Mouse (Mus musculus) mesoderm, embryonic 11.5 days (tissue): ENCODE measurements around the gene Chchd3.
A peak's percentile ranks its signal among the peaks of the same experiment; 100 is the strongest.

ENCODE experiments used
- DNase-seq: peaks from one replicate; pipeline ENCODE4 v3.0.0-alpha.2; 2012; ENCODE audit warnings: low read depth, low spot score

Gene Chchd3

GRCm38 (mm10) chr6:33002988-33003387 lies 57.1 kb downstream of the Chchd3 start:
- DNase-seq: no peak

GRCm38 (mm10) chr6:33001271-33001670 lies 58.8 kb downstream of the Chchd3 start:
- DNase-seq: no peak

GRCm38 (mm10) chr6:32996597-32996996 lies 63.5 kb downstream of the Chchd3 start:
- no peak for DNase-seq

- no peak for DNase-seq
Observed at GRCm38 (mm10) chr6:32993847-32994246, 66.2 kb downstream of the Chchd3 start.

GRCm38 (mm10) chr6:32990061-32990633 lies 69.9 kb downstream of the Chchd3 start:
- no peak for DNase-seq

GRCm38 (mm10) chr6:32988561-32988960 lies 71.5 kb downstream of the Chchd3 start:
- DNase-seq: no peak

- DNase-seq: no peak
Observed at GRCm38 (mm10) chr6:32983876-32984275, 76.2 kb downstream of the Chchd3 start.

GRCm38 (mm10) chr6:32981253-32981652 lies 78.8 kb downstream of the Chchd3 start:
- DNase-seq: no peak

- DNase-seq: no peak
Observed at GRCm38 (mm10) chr6:32978811-32979210, 81.2 kb downstream of the Chchd3 start.

GRCm38 (mm10) chr6:32971926-32972325 lies 88.1 kb downstream of the Chchd3 start:
- DNase-seq: no peak

- DNase-seq: no peak
Observed at GRCm38 (mm10) chr6:32968971-32969370, 91.1 kb downstream of the Chchd3 start.

- DNase-seq: peak; percentile 47
Observed at GRCm38 (mm10) chr6:32962048-32962447, 98.0 kb downstream of the Chchd3 start.

- no peak for DNase-seq
Observed at GRCm38 (mm10) chr6:32961477-32961876, 98.6 kb downstream of the Chchd3 start.

GRCm38 (mm10) chr6:32959816-32960550 lies 100.1 kb downstream of the Chchd3 start:
- DNase-seq: no peak

- DNase-seq: no peak
Observed at GRCm38 (mm10) chr6:32955481-32955880, 104.6 kb downstream of the Chchd3 start.

- no peak for DNase-seq
Observed at GRCm38 (mm10) chr6:32950973-32951372, 109.1 kb downstream of the Chchd3 start.

- DNase-seq: no peak
Observed at GRCm38 (mm10) chr6:32949702-32950101, 110.4 kb downstream of the Chchd3 start.

GRCm38 (mm10) chr6:32947225-32947624 lies 112.8 kb downstream of the Chchd3 start:
- no peak for DNase-seq

- no peak for DNase-seq
Observed at GRCm38 (mm10) chr6:32944956-32945355, 115.1 kb downstream of the Chchd3 start.

GRCm38 (mm10) chr6:32943651-32944050 lies 116.4 kb downstream of the Chchd3 start:
- no peak for DNase-seq

GRCm38 (mm10) chr6:32940299-32940698 lies 119.8 kb downstream of the Chchd3 start:
- DNase-seq: no peak

- no peak for DNase-seq
Observed at GRCm38 (mm10) chr6:32937643-32938042, 122.4 kb downstream of the Chchd3 start.

GRCm38 (mm10) chr6:32936794-32937193 lies 123.3 kb downstream of the Chchd3 start:
- no peak for DNase-seq
